Mouse (Mus musculus) C2C12 (cell line): ENCODE data around the gene Stat4. TPM values are rescaled to one million over a fixed set of nuclear protein-coding genes. Genes with fewer than 3 reads are reported as not detected.

ENCODE experiments used
- H3K27me3 ChIP-seq: one replicate; pipeline ENCODE4 v1.6.1; 2011; ENCODE audit not compliant: control insufficient read depth, insufficient read depth, insufficient read length
- H3K36me3 ChIP-seq: one replicate; pipeline ENCODE4 v1.6.1; 2011; ENCODE audit not compliant: control insufficient read depth, insufficient read depth
- H3K4me3 ChIP-seq: one replicate; pipeline ENCODE4 v1.5.1; 2011; ENCODE audit warnings: mild to moderate bottlenecking, control low read depth; ENCODE audit not compliant: poor library complexity, insufficient read depth, severe bottlenecking
- H3K79me2 ChIP-seq: one replicate; pipeline ENCODE4 v1.6.1; 2011; ENCODE audit not compliant: control insufficient read depth, insufficient read depth
- H3K79me3 ChIP-seq: one replicate; pipeline ENCODE4 v1.6.1; 2011; ENCODE audit warnings: low read depth, control low read depth
- H3ac ChIP-seq: one replicate; pipeline ENCODE3; 2011; ENCODE audit warnings: low read depth; ENCODE audit not compliant: control insufficient read depth, insufficient read length
- CEBPB ChIP-seq: IDR thresholded peaks from one replicate; pipeline ENCODE4 v1.6.1; 2011; ENCODE audit warnings: low read depth, mild to moderate bottlenecking, control low read depth, moderate library complexity
- CTCF ChIP-seq: IDR thresholded peaks from one replicate; pipeline ENCODE4 v1.5.1; 2011; ENCODE audit not compliant: control insufficient read depth, insufficient read depth, insufficient read length
- FOSL1 ChIP-seq: IDR thresholded peaks from one replicate; pipeline ENCODE4 v1.8.0; 2011; ENCODE audit warnings: mild to moderate bottlenecking, low read length; ENCODE audit not compliant: poor library complexity, insufficient read depth, severe bottlenecking
- MAX ChIP-seq: IDR thresholded peaks from one replicate; pipeline ENCODE4 v1.6.1; 2011; ENCODE audit warnings: mild to moderate bottlenecking, control low read depth
- MYOD1 ChIP-seq: IDR thresholded peaks from one replicate; pipeline ENCODE4 v1.6.1; 2011; ENCODE audit warnings: low read depth; ENCODE audit not compliant: control insufficient read depth, insufficient read length
- MYOG ChIP-seq: IDR thresholded peaks from one replicate; pipeline ENCODE4 v1.6.1; 2011; ENCODE audit not compliant: control insufficient read depth, insufficient read length; ENCODE audit errors: extremely low read depth
- USF1 ChIP-seq: IDR thresholded peaks from one replicate; pipeline ENCODE4 v1.6.1; 2011; ENCODE audit warnings: low read depth, mild to moderate bottlenecking, control low read depth, moderate library complexity
- polyA plus RNA-seq: library from polyadenylated mRNA; unstranded; fragments of >200 nt; fragmentation: generic; extraction: Trizol; gene quantifications from one replicate; pipeline ENCODE4 v1.2.1, GENCODE M21; 2012; ENCODE audit warnings: missing spikeins

The Stat4 gene
- polyA plus RNA-seq, 1 experiment: not detected

GRCm38 (mm10) chr1:51996751-51997659 is 10.1 kb downstream of the Stat4 start:
- TF ChIP-seq MYOG (no peak), CTCF (no peak)
- no peaks in the 10 kb centered on the region for H3K79me3 ChIP-seq
- no peaks in the 10 kb centered on the region for H3K79me2 ChIP-seq
- no peaks in the 10 kb centered on the region for H3K27me3 ChIP-seq
- H3K4me3 ChIP-seq: no peak overlapping the region
- no peak overlapping the region for H3ac ChIP-seq
- H3K36me3 ChIP-seq: no peaks in the 10 kb centered on the region

- no peak for TF ChIP-seq CEBPB
- TF ChIP-seq MYOD1: no peak
- TF ChIP-seq USF1: no peak
- TF ChIP-seq MAX: no peak
- no peak for TF ChIP-seq CTCF
- no peak for TF ChIP-seq FOSL1
- TF ChIP-seq MYOG: no peak
- no peak overlapping the region for H3K4me3 ChIP-seq
- no peaks in the 10 kb centered on the region for H3K79me2 ChIP-seq
- no peak overlapping the region for H3ac ChIP-seq
- H3K36me3 ChIP-seq: no peaks in the 10 kb centered on the region
- H3K79me3 ChIP-seq: no peaks in the 10 kb centered on the region
- H3K27me3 ChIP-seq: no peaks in the 10 kb centered on the region
Measured at GRCm38 (mm10) chr1:51998542-51998941, 11.6 kb downstream of the Stat4 start.

- H3K27me3 ChIP-seq: no peaks in the 10 kb centered on the region
- H3K79me2 ChIP-seq: no peaks in the 10 kb centered on the region
- TF ChIP-seq FOSL1: no peak
- H3K79me3 ChIP-seq: no peaks in the 10 kb centered on the region
- H3ac ChIP-seq: no peak overlapping the region
- no peak overlapping the region for H3K4me3 ChIP-seq
- no peaks in the 10 kb centered on the region for H3K36me3 ChIP-seq
Measured at GRCm38 (mm10) chr1:52004096-52004495, 17.1 kb downstream of the Stat4 start.

GRCm38 (mm10) chr1:52008443-52008842 is 21.5 kb downstream of the Stat4 start:
- Histone ChIP-seq H3ac (no peak overlapping the region), H3K79me2 (no peaks in the 10 kb centered on the region), H3K4me3 (no peak overlapping the region), H3K27me3 (no peaks in the 10 kb centered on the region), H3K36me3 (no peaks in the 10 kb centered on the region), H3K79me3 (no peaks in the 10 kb centered on the region)
- TF ChIP-seq CTCF (no peak), CEBPB (no peak), FOSL1 (no peak), MYOD1 (no peak), USF1 (no peak)

GRCm38 (mm10) chr1:52008947-52009346 is 22.0 kb downstream of the Stat4 start:
- no peaks in the 10 kb centered on the region for H3K79me3 ChIP-seq
- H3K27me3 ChIP-seq: no peaks in the 10 kb centered on the region
- H3K36me3 ChIP-seq: no peaks in the 10 kb centered on the region
- TF ChIP-seq CTCF: no peak
- TF ChIP-seq MYOG: no peak
- TF ChIP-seq CEBPB: no peak
- TF ChIP-seq MAX: no peak
- TF ChIP-seq USF1: no peak
- TF ChIP-seq FOSL1: no peak
- no peak for TF ChIP-seq MYOD1
- H3K79me2 ChIP-seq: no peaks in the 10 kb centered on the region
- H3K4me3 ChIP-seq: no peak overlapping the region
- H3ac ChIP-seq: no peak overlapping the region

GRCm38 (mm10) chr1:52010741-52011140 is 23.8 kb downstream of the Stat4 start:
- no peaks in the 10 kb centered on the region for H3K36me3 ChIP-seq
- H3ac ChIP-seq: no peak overlapping the region
- H3K4me3 ChIP-seq: no peak overlapping the region
- H3K27me3 ChIP-seq: no peaks in the 10 kb centered on the region
- no peaks in the 10 kb centered on the region for H3K79me3 ChIP-seq
- H3K79me2 ChIP-seq: no peaks in the 10 kb centered on the region
- TF ChIP-seq CEBPB: no peak
- no peak for TF ChIP-seq MYOD1
- TF ChIP-seq FOSL1: no peak
- TF ChIP-seq CTCF: no peak
- TF ChIP-seq MAX: no peak
- TF ChIP-seq USF1: no peak
